Mouse (Mus musculus): ENCODE measurements around the gene Bloc1s6. TPM values are rescaled to one million over a fixed set of nuclear protein-coding genes. Genes with fewer than 3 reads are reported as not detected.

The Bloc1s6 gene
- polyA plus RNA-seq, 1 experiment: 40.5 TPM

DNA sequence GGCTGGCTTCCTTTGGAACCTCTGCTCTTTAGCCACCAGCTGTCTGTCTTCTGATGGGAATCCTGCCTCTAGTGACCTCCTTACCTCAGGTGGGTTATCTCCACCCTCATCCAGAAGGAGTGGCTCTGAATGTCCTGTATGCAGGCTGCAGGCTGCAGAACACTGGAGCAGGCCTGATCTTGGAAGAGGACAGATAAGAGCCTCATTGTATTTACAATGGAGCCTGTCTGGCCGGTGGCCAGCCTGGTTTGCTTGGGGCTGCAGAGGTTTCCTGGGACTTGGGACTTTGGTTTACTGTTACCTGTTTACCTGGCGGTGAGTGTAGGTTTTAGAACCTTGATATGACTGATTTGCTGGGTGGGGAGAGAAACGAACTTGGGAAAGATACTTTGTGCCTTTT, 30.2 kb upstream of the Bloc1s6 start:
- Histone ChIP-seq H3K36me3 (ENCODE audit: control insufficient read depth, insufficient read depth, low read length) (no peaks in the 10 kb centered on the region), H3K4me3 (ENCODE audit: control insufficient read depth, insufficient read depth, low read length) (no peak overlapping the region), H3K27me3 (ENCODE audit: control insufficient read depth, insufficient read depth, low read length) (no peaks in the 10 kb centered on the region), H3K27ac (ENCODE audit: control insufficient read depth, insufficient read depth, low read length) (no peak overlapping the region), H3K4me1 (replicated peaks; ENCODE audit: control insufficient read depth, insufficient read depth, low read length) (peaks cover 7% of the 10 kb centered on the region)
- WGBS: 88% methylated on average over 3 of the region's 3 CpGs
- TF ChIP-seq CTCF (IDR thresholded peaks at IDR 0.05; ENCODE audit: borderline replicate concordance, control insufficient read depth, extremely low read depth, insufficient read depth, low read length, poor library complexity) (no peak), POLR2A (IDR thresholded peaks at IDR 0.05; ENCODE audit: control insufficient read depth, extremely low read depth, insufficient read depth, low read length, poor library complexity) (no peak)
- DNase-seq: no peak

DNA sequence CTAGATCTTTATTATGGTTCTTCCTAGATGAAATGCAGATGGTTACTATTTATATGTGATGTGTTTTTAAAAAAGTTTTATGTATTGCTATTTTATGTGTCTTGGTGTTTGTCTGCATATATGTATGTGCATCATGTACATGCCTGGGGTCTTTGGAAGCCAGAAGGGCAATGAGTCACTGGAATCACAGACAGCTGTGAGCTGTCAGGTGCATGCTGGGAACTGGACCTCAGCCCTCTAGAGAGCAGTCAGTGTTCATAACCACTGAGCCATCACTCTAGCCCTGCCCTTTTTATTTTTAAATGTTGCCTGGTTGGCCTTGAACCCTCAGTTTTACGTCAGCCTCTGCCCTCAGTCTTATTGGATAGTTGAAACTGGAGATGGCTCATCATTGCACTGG, 29.1 kb upstream of the Bloc1s6 start:
- no peak overlapping the region for H3K4me3 ChIP-seq (ENCODE audit: control insufficient read depth, insufficient read depth, low read length)
- 91% methylated on average over 1 of the region's 1 CpGs for WGBS
- TF ChIP-seq CTCF (IDR thresholded peaks at IDR 0.05; ENCODE audit: borderline replicate concordance, control insufficient read depth, extremely low read depth, insufficient read depth, low read length, poor library complexity): no peak
- TF ChIP-seq POLR2A (IDR thresholded peaks at IDR 0.05; ENCODE audit: control insufficient read depth, extremely low read depth, insufficient read depth, low read length, poor library complexity): no peak
- H3K27me3 ChIP-seq (ENCODE audit: control insufficient read depth, insufficient read depth, low read length): no peaks in the 10 kb centered on the region
- no peaks in the 10 kb centered on the region for H3K36me3 ChIP-seq (ENCODE audit: control insufficient read depth, insufficient read depth, low read length)
- H3K4me1 ChIP-seq (replicated peaks; ENCODE audit: control insufficient read depth, insufficient read depth, low read length): peaks cover 5% of the 10 kb centered on the region
- no peak overlapping the region for H3K27ac ChIP-seq (ENCODE audit: control insufficient read depth, insufficient read depth, low read length)
- no peak for DNase-seq

DNA sequence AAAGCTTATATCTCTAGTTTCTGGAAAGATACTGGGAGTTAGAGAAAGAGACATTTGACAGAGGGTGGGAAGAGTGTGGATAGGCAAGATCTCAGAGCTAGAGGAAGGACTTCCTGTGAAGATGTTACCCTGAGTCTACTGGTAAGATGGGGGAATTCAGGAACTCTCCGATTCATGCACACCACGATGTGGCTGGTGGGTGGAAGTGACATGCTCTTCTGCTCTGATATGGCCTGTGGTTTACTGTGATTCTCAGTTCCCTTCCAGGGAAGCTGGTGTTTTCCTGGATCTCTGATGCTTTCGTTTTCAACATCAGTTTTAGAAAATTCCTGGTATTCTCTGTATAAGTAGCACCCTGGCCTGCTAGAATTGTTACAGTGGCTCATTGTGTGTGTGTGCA, 26.4 kb upstream of the Bloc1s6 start:
- 0 out of 2 replicates have a peak overlapping the region, but pooled peaks have one; percentile 2 for H3K27ac ChIP-seq (ENCODE audit: control insufficient read depth, insufficient read depth, low read length)
- no peaks in the 10 kb centered on the region for H3K36me3 ChIP-seq (ENCODE audit: control insufficient read depth, insufficient read depth, low read length)
- 17% methylated on average over 3 of the region's 3 CpGs for WGBS
- no peak for DNase-seq
- H3K27me3 ChIP-seq (ENCODE audit: control insufficient read depth, insufficient read depth, low read length): no peaks in the 10 kb centered on the region
- H3K4me3 ChIP-seq (ENCODE audit: control insufficient read depth, insufficient read depth, low read length): no peak overlapping the region
- H3K4me1 ChIP-seq (replicated peaks; ENCODE audit: control insufficient read depth, insufficient read depth, low read length): peaks cover 12% of the 10 kb centered on the region
- TF ChIP-seq POLR2A (IDR thresholded peaks at IDR 0.05; ENCODE audit: control insufficient read depth, extremely low read depth, insufficient read depth, low read length, poor library complexity): no peak

DNA sequence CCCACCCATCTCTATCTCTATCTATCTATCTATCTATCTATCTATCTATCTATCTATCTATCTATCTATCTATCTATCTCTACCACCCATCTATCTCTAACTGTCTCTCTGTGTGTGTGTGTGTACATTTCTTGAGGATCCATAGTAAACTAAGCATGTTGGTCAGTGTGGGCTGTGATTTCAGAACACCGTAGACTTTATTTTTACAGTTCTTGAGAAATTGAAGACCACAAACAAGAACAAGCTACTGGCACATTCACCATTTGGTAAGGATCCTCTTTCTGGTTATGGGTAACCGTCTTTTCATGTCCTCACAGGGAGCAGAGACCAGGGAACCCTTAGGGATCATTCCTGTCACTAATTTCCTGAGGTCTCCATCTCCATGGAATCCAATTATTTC, 25.5 kb upstream of the Bloc1s6 start:
- H3K36me3 ChIP-seq (ENCODE audit: control insufficient read depth, insufficient read depth, low read length): no peaks in the 10 kb centered on the region
- no peak for DNase-seq
- peaks cover 12% of the 10 kb centered on the region for H3K4me1 ChIP-seq (replicated peaks; ENCODE audit: control insufficient read depth, insufficient read depth, low read length)
- no peak overlapping the region for H3K4me3 ChIP-seq (ENCODE audit: control insufficient read depth, insufficient read depth, low read length)
- H3K27me3 ChIP-seq (ENCODE audit: control insufficient read depth, insufficient read depth, low read length): no peaks in the 10 kb centered on the region
- WGBS: 98% methylated on average over 2 of the region's 2 CpGs
- TF ChIP-seq CTCF (IDR thresholded peaks at IDR 0.05; ENCODE audit: borderline replicate concordance, control insufficient read depth, extremely low read depth, insufficient read depth, low read length, poor library complexity): no peak
- no peak for TF ChIP-seq POLR2A (IDR thresholded peaks at IDR 0.05; ENCODE audit: control insufficient read depth, extremely low read depth, insufficient read depth, low read length, poor library complexity)
- no peak overlapping the region for H3K27ac ChIP-seq (ENCODE audit: control insufficient read depth, insufficient read depth, low read length)

DNA sequence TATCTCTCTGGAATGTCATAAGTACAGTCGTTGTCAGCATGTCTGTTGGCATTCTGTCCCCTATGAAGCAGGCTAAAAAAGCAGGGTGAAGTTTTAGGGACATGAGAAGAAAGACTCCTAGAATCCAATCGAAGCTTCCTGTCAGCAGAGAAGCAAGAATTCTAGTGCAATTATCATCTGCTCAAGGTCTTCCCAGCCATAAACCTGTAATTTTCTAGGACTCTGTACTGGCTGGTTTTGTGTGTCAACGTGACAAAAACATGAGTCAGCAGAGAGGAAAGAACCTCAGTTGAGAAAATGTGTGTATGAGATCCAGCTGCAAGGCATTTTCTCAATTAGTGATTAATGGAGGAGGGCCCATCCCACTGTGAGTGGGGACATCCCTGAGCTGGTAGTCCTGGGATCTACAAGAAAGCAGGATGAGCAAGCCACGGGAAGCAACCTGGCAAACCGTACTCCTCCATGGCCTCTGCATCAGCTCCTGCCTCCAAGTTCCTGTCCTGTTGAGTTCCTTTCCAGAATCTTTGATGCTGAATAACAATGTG, 23.1 kb upstream of the Bloc1s6 start:
- no peak for DNase-seq
- peaks cover 14% of the 10 kb centered on the region for H3K4me1 ChIP-seq (replicated peaks; ENCODE audit: control insufficient read depth, insufficient read depth, low read length)
- TF ChIP-seq POLR2A (IDR thresholded peaks at IDR 0.05; ENCODE audit: control insufficient read depth, extremely low read depth, insufficient read depth, low read length, poor library complexity) (no peak), CTCF (IDR thresholded peaks at IDR 0.05; ENCODE audit: borderline replicate concordance, control insufficient read depth, extremely low read depth, insufficient read depth, low read length, poor library complexity) (no peak)
- H3K27me3 ChIP-seq (ENCODE audit: control insufficient read depth, insufficient read depth, low read length): no peaks in the 10 kb centered on the region
- H3K4me3 ChIP-seq (ENCODE audit: control insufficient read depth, insufficient read depth, low read length): no peak overlapping the region
- no peak overlapping the region for H3K27ac ChIP-seq (ENCODE audit: control insufficient read depth, insufficient read depth, low read length)
- WGBS: 80% methylated on average over 5 of the region's 5 CpGs
- no peaks in the 10 kb centered on the region for H3K36me3 ChIP-seq (ENCODE audit: control insufficient read depth, insufficient read depth, low read length)

DNA sequence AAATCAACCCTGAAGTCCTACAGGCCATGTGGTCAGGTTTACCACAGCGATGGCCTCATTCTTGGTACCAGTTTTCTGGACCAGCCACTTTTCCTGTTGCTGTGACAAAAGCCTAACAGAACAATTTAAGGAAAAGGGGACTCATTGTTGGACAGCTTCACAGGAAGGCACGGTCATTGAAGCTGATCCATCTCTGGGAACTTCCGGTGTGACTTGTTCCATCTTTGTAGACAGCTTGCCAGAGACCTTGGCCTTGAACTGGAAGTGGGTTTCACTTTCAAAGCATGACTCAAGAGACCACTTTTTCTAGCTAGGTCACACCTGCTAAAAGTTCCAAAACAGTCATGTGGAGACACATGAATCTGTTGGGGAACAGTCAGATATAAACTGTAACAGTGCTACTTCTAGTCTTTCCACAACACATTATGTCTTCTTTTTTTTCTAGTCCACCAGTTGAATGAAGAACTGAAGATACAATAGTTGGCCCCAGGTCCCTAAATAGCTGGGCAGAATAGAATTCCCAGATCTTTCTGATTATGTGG, 21.9 kb upstream of the Bloc1s6 start:
- H3K4me1 ChIP-seq (replicated peaks; ENCODE audit: control insufficient read depth, insufficient read depth, low read length): peaks cover 19% of the 10 kb centered on the region
- DNase-seq: peak; percentile 32
- H3K27me3 ChIP-seq (ENCODE audit: control insufficient read depth, insufficient read depth, low read length): no peaks in the 10 kb centered on the region
- no peaks in the 10 kb centered on the region for H3K36me3 ChIP-seq (ENCODE audit: control insufficient read depth, insufficient read depth, low read length)
- WGBS: 30% methylated on average over 3 of the region's 3 CpGs
- H3K27ac ChIP-seq (ENCODE audit: control insufficient read depth, insufficient read depth, low read length): peak overlapping the region; percentile 60
- TF ChIP-seq POLR2A (IDR thresholded peaks at IDR 0.05; ENCODE audit: control insufficient read depth, extremely low read depth, insufficient read depth, low read length, poor library complexity) (no peak), CTCF (IDR thresholded peaks at IDR 0.05; ENCODE audit: borderline replicate concordance, control insufficient read depth, extremely low read depth, insufficient read depth, low read length, poor library complexity) (no peak)
- H3K4me3 ChIP-seq (ENCODE audit: control insufficient read depth, insufficient read depth, low read length): no peak overlapping the region

DNA sequence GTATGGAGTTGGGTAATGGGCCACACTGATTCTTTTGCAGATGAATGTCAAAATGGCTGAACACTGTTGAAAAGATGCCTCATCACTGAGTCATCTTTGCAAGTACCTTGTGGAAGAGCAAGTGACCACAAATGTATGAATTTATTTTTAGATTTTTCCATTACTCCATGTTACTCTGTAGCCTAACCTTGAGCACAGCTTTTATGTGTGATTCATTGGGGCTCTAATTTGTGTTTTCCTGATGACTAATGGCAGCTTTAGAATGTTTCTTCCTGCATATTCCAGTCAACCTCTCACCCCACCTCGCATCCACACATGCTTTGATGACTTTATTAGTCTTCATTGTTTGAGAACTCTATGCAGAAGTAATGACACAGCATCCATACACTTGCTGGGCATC, 19.1 kb upstream of the Bloc1s6 start:
- TF ChIP-seq CTCF (IDR thresholded peaks at IDR 0.05; ENCODE audit: borderline replicate concordance, control insufficient read depth, extremely low read depth, insufficient read depth, low read length, poor library complexity) (no peak), POLR2A (IDR thresholded peaks at IDR 0.05; ENCODE audit: control insufficient read depth, extremely low read depth, insufficient read depth, low read length, poor library complexity) (no peak)
- Histone ChIP-seq H3K36me3 (ENCODE audit: control insufficient read depth, insufficient read depth, low read length) (no peaks in the 10 kb centered on the region), H3K27me3 (ENCODE audit: control insufficient read depth, insufficient read depth, low read length) (no peaks in the 10 kb centered on the region), H3K4me3 (ENCODE audit: control insufficient read depth, insufficient read depth, low read length) (no peak overlapping the region), H3K4me1 (replicated peaks; ENCODE audit: control insufficient read depth, insufficient read depth, low read length) (peaks cover 17% of the 10 kb centered on the region), H3K27ac (ENCODE audit: control insufficient read depth, insufficient read depth, low read length) (no peak overlapping the region)
- no peak for DNase-seq
- WGBS: 80% methylated on average over 1 of the region's 1 CpGs

Data from thymus, adult 2 months (tissue).